Mouse (Mus musculus): ENCODE measurements around the gene Fetub.

DNA sequence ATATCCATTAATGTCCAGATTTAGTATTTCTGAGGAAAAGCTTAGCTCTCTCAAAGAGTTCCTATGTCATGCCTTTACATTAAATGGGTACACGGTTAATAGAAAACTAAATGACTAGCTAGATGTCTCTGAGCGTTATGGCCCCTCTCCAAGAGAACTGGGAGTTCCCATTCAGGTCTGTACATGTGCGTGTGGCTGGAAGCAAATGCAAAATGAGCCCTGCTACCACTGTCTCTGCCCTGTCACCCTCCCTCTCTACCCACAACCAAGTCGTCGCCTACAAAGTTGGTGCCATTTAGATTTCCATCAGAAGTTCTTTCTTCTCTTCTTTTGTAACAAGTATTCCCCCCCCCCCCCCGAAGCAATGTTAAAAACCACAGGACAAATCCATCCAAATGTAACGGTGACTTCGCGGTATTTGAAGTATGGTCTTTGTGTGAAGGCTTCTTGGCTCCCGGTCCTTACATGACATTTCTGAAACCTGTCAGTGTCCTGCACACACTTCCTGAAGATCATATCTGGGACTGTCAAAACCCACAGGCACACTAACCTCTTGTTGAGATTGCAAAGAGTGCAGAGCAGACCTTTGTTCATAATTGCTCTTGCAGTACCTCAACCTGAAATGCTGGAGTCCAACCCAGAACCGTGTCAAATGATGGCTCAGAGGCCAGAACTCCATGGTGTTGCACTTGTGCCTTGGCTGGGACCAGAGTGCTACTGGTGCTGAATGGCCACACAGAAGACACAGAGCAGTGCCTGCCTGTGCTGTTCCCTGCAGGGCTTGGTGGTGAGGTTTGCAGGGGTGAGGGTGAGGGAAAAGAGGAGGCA, 27.2 kb upstream of the Fetub start, which contains the start of gene Ahsg:
- TF ChIP-seq ZKSCAN1 (IDR thresholded peaks at IDR 0.05; ENCODE audit: borderline replicate concordance, low read depth, low read length) (no peak), ETS1 (conservative IDR thresholded peaks at IDR 0.05; ENCODE audit: low read depth, low read length) (no peak), CTCF (conservative IDR thresholded peaks at IDR 0.05 in 1 of 2, IDR thresholded peaks at IDR 0.05 in 1 of 2; ENCODE audit: low read depth in 2 of 2, low read length in 2 of 2) (no peak), USF2 (conservative IDR thresholded peaks at IDR 0.05; ENCODE audit: low read depth, low read length) (no peak), ELF1 (IDR thresholded peaks at IDR 0.05; ENCODE audit: low read depth, low read length) (no peak), EP300 (IDR thresholded peaks at IDR 0.05; ENCODE audit: low read length) (no peak), CHD2 (IDR thresholded peaks at IDR 0.05; ENCODE audit: low read length) (no peak), NELFE (IDR thresholded peaks at IDR 0.05; ENCODE audit: low read depth, low read length) (no peak), POLR2A (IDR thresholded peaks at IDR 0.05; ENCODE audit: low read depth, low read length) (no peak), TBP (conservative IDR thresholded peaks at IDR 0.05; ENCODE audit: low read depth, low read length) (no peak), POLR2AphosphoS2 (IDR thresholded peaks at IDR 0.05; ENCODE audit: low read depth, low read length) (no peak)
